Mouse (Mus musculus): ENCODE results near the gene Gm12216. TPM values are rescaled to one million over a fixed set of nuclear protein-coding genes. Genes with fewer than 3 reads are reported as not detected.

The Gm12216 gene
- total and polyA plus RNA-seq, 2 experiments from 2014 or later, result 0.77 TPM; not detected in 1

DNA sequence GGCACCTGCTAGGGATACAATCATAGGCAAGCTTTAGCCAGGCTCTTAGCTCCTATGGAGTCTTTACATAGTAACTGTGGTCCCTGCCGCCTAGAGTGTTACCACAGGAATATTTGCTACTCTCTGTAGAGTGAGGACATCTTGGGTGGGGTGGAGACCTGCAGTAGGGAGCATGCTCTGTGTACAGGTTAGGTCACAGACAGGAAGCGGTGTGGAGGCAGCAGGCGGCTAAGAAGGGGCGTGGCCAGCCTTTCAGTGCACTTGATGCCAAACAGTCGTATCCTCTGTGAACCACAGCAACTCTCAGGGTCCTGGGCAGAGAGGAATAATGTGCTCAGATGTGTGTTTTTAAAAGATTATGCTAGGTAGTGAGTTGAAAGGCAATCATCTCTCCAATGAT, 7.3 kb downstream of the Gm12216 start:
- no peak overlapping the region for H3K9ac ChIP-seq
- no peaks in the 10 kb centered on the region for H3K9me3 ChIP-seq (ENCODE audit: low read length)
- H3K4me1 ChIP-seq (ENCODE audit: insufficient read depth), result no peaks in the 10 kb centered on the region
- ATAC-seq (no peak), DNase-seq (no peak)
- no peak overlapping the region for H3K4me2 ChIP-seq (ENCODE audit: low read depth)
- no peaks in the 10 kb centered on the region for H3K27me3 ChIP-seq (ENCODE audit: insufficient read depth, low read length)
- TF ChIP-seq CTCF (IDR thresholded peaks at IDR 0.05; ENCODE audit: low read depth), result no peak
- no peaks in the 10 kb centered on the region for H3K36me3 ChIP-seq (ENCODE audit: insufficient read depth)
- 55% methylated on average over 5 of the region's 5 CpGs for WGBS
- H3K4me3 ChIP-seq (ENCODE audit: low read depth, low read length), result no peak overlapping the region
- H3K27ac ChIP-seq (ENCODE audit: low read depth, low read length), result no peak overlapping the region

DNA sequence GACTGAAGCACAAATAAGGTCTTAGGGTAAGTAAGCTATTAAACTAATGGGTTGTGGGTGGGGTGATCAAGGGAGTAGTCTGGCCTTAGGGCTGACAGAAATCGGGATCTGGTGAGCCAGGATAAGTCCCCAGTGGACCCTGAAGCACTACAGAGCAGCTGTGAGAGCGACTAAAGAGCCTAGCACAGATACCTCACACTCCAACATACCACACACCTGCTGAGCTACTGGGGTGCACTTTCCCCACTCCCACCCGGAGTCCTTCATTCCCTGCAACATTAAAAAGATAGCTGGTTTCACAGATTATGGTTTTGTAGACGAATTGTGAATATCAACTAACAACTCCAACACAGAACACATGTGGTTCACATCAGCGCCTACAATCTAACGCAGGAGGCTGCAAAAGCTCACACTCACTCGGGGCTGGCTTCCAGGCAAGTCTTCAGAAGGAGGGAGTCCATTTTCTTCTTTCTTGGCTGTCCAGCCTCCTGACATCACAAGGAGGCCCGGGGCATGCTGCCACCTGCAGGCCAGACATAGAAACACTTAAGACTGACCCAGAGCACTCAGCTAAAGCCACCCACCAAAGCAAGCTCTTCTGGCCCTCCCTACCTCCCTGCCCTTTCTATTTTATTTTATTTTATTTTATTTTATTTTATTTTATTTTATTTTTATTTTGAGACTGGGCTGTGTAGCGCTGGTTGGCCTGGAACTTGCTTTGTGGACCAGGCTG, 9.3 kb downstream of the Gm12216 start:
- Histone ChIP-seq H3K4me3 (ENCODE audit: low read depth, low read length) (no peak overlapping the region), H3K9ac (no peak overlapping the region), H3K36me3 (ENCODE audit: insufficient read depth) (no peaks in the 10 kb centered on the region), H3K27ac (ENCODE audit: low read depth, low read length) (no peak overlapping the region), H3K27me3 (ENCODE audit: insufficient read depth, low read length) (no peaks in the 10 kb centered on the region), H3K9me3 (ENCODE audit: low read length) (no peaks in the 10 kb centered on the region), H3K4me2 (ENCODE audit: low read depth) (no peak overlapping the region), H3K4me1 (ENCODE audit: insufficient read depth) (no peaks in the 10 kb centered on the region)
- WGBS, result 35% methylated on average over 9 of the region's 9 CpGs
- peak; percentile 75 for DNase-seq
- peak; percentile 75 for TF ChIP-seq CTCF (IDR thresholded peaks at IDR 0.05; ENCODE audit: low read depth)
- ATAC-seq, result peak; percentile 76

DNA sequence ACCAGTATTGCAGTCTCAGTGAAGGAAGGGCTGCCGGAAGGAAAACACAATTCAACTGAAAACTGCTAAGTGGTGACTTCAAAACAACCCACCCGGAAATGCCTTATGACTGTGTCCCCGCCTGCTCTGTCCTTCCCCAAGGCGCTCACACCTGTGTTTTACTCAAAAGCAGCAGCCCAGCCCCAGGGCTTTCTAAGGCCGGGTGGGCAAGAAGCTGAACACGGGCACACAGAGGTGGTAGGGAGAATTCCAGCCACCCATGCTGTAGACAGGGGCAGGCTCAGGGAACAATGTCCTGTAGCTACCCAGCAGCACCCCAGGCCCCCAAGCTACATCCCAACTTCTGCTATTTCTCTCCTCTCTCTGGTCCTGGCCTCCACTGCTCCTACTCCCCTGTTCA, 13.4 kb downstream of the Gm12216 start:
- Histone ChIP-seq H3K27me3 (ENCODE audit: insufficient read depth, low read length) (no peaks in the 10 kb centered on the region), H3K27ac (ENCODE audit: low read depth, low read length) (no peak overlapping the region), H3K9me3 (ENCODE audit: low read length) (no peaks in the 10 kb centered on the region), H3K4me3 (ENCODE audit: low read depth, low read length) (no peak overlapping the region), H3K4me1 (ENCODE audit: insufficient read depth) (no peaks in the 10 kb centered on the region), H3K36me3 (ENCODE audit: insufficient read depth) (no peaks in the 10 kb centered on the region), H3K9ac (no peak overlapping the region), H3K4me2 (ENCODE audit: low read depth) (no peak overlapping the region)
- 87% methylated on average over 6 of the region's 6 CpGs for WGBS
- no peak for ATAC-seq
- TF ChIP-seq CTCF (IDR thresholded peaks at IDR 0.05; ENCODE audit: low read depth), result no peak
- DNase-seq, result no peak

DNA sequence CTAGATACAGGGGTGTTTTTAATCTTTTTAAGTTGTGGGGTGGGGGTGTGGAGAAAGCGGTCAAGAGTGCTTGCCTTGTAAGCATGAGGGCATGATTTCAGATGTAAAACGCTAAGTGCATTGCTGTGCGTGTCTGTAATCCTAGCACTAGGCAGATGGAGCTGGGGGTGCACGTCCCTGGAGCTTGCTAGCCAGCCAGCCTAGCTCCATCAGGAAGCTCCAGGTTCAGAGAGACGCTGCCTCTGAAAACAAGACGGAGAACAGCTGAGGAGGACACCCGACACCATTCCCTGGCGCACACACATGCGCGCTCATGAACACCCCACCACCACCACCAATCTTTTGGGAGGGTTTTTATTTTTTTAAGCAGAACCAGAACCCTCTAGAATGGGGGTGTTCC, 15.9 kb downstream of the Gm12216 start:
- Histone ChIP-seq H3K4me1 (ENCODE audit: insufficient read depth) (no peaks in the 10 kb centered on the region), H3K4me3 (ENCODE audit: low read depth, low read length) (no peak overlapping the region), H3K27me3 (ENCODE audit: insufficient read depth, low read length) (no peaks in the 10 kb centered on the region), H3K9me3 (ENCODE audit: low read length) (no peaks in the 10 kb centered on the region), H3K4me2 (ENCODE audit: low read depth) (no peak overlapping the region), H3K27ac (ENCODE audit: low read depth, low read length) (no peak overlapping the region), H3K9ac (no peak overlapping the region), H3K36me3 (ENCODE audit: insufficient read depth) (no peaks in the 10 kb centered on the region)
- WGBS, result 65% methylated on average over 10 of the region's 10 CpGs
- ATAC-seq (no peak), DNase-seq (no peak)
- TF ChIP-seq CTCF (IDR thresholded peaks at IDR 0.05; ENCODE audit: low read depth), result no peak

DNA sequence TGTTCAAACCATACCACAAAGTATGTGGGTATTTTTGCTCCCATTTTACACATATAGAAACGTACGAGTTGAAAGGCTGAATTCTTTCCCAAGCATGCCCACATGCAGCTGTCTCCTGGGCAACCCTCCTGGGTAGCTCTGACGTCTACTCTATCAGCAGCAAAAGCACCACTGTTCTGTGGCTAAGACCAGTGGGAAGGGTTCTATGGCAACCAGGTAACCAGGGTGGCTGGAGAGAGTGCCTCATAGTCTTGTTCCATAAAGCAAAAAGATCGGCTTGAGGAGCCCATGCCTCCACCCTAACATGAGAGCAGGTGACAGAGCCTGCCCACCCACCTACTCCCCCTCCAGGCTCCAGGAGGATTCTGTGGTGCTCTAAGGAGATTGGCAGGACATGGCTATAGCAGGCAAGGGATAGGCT, 16.9 kb downstream of the Gm12216 start:
- no peaks in the 10 kb centered on the region for H3K9me3 ChIP-seq (ENCODE audit: low read length)
- H3K4me3 ChIP-seq (ENCODE audit: low read depth, low read length), result no peak overlapping the region
- no peaks in the 10 kb centered on the region for H3K27me3 ChIP-seq (ENCODE audit: insufficient read depth, low read length)
- no peak overlapping the region for H3K9ac ChIP-seq
- ATAC-seq (peak; percentile 38), DNase-seq (peak; percentile 44)
- H3K27ac ChIP-seq (ENCODE audit: low read depth, low read length), result no peak overlapping the region
- H3K4me1 ChIP-seq (ENCODE audit: insufficient read depth), result no peaks in the 10 kb centered on the region
- no peaks in the 10 kb centered on the region for H3K36me3 ChIP-seq (ENCODE audit: insufficient read depth)
- no peak overlapping the region for H3K4me2 ChIP-seq (ENCODE audit: low read depth)
- 48% methylated on average over 4 of the region's 4 CpGs for WGBS
- no peak for TF ChIP-seq CTCF (IDR thresholded peaks at IDR 0.05; ENCODE audit: low read depth)

DNA sequence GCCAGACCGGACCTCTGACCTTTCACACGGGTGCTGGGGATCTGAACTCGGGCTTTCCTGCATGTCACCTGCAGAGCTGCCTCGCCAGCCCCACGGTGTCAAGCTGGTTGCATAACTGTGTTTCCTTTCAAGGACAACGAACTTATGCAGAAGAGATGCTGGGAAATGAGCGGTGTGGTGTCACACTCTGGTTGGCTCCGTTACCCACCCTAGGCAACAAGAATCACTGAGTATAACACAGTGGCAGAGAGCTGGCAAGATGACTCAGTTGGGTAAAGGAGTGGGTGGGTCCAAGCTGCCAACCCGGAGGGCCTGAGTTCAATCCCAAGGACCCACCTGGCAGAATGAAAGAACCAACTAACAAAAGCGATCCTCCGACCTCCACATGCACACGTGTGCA, 17.5 kb downstream of the Gm12216 start:
- H3K4me2 ChIP-seq (ENCODE audit: low read depth), result no peak overlapping the region
- ATAC-seq (no peak), DNase-seq (no peak)
- H3K9me3 ChIP-seq (ENCODE audit: low read length), result no peaks in the 10 kb centered on the region
- WGBS, result 87% methylated on average over 12 of the region's 12 CpGs
- no peak for TF ChIP-seq CTCF (IDR thresholded peaks at IDR 0.05; ENCODE audit: low read depth)
- H3K27ac ChIP-seq (ENCODE audit: low read depth, low read length), result no peak overlapping the region
- no peak overlapping the region for H3K9ac ChIP-seq
- H3K4me3 ChIP-seq (ENCODE audit: low read depth, low read length), result no peak overlapping the region
- H3K27me3 ChIP-seq (ENCODE audit: insufficient read depth, low read length), result no peaks in the 10 kb centered on the region
- no peaks in the 10 kb centered on the region for H3K4me1 ChIP-seq (ENCODE audit: insufficient read depth)
- no peaks in the 10 kb centered on the region for H3K36me3 ChIP-seq (ENCODE audit: insufficient read depth)

DNA sequence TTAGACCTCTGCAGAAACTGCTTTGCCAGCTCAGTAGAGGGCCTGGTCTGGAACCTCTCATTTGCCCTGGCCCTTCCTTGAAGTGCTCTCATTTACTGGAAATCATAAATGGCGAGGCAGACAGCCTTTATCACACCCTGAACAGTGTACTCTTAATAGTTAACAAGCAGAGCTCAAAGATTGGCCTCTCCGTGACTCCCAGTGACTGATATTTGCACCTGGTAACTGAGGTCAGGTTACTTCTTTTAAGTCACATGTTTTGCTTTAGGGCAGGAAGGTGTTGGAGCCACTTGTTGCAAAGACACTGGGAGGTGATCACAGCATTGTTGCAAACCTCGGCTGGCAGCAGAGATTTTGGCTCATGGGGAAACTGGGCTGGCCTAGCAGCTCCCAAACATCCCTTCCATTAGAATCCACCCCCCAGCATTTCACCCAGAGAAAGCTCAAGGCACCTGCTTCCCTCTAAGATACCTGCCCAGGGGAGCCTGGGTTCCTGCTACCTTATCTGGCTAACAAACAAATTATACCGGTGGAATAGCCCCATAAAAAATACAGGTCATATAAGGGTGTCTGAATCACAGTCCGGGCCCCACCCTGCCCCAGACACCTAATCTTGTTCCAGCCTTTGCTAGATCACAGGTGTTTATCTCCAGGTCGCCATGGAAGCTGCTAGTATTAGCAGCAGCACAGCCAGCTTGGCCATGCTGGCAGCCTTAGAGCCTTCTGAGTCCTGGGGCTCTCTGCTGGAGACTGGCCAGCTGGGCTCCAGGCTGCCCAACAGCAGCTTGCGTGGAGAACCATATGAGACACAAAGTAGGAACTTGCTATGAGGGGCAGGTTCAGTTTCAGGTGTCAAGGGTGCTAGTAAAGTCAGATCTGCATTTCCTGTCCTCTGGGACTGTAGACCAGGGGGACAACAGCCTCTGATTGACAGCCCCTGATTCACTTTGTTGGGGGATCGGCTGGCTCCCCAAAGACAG, 19.1 kb downstream of the Gm12216 start:
- 74% methylated on average over 8 of the region's 8 CpGs for WGBS
- Histone ChIP-seq H3K27me3 (ENCODE audit: insufficient read depth, low read length) (no peaks in the 10 kb centered on the region), H3K9me3 (ENCODE audit: low read length) (no peaks in the 10 kb centered on the region), H3K9ac (no peak overlapping the region), H3K4me2 (ENCODE audit: low read depth) (no peak overlapping the region), H3K4me3 (ENCODE audit: low read depth, low read length) (no peak overlapping the region), H3K27ac (ENCODE audit: low read depth, low read length) (no peak overlapping the region), H3K4me1 (ENCODE audit: insufficient read depth) (no peaks in the 10 kb centered on the region), H3K36me3 (ENCODE audit: insufficient read depth) (no peaks in the 10 kb centered on the region)
- ATAC-seq (no peak), DNase-seq (no peak)
- no peak for TF ChIP-seq CTCF (IDR thresholded peaks at IDR 0.05; ENCODE audit: low read depth)

All from forebrain, postnatal 0 days (tissue).